Mouse (Mus musculus): Measurements from ENCODE around the gene Washc2.

GRCm38 (mm10) chr6:116275695-116276094 lies 67.9 kb downstream of the Washc2 start:
- TF ChIP-seq GATA1 (IDR thresholded peaks at IDR 0.05; ENCODE audit: borderline replicate concordance, low read length) (no peak), FLI1 (IDR thresholded peaks at IDR 0.05; ENCODE audit: low read length) (no peak)

All from megakaryocyte, embryonic 14.5 days (primary cell).